In genomic region chr5:136581166-136581565, GRCm38 (mm10) we compare ENCODE assay signal across 7 mouse cellular contexts. TPM values are rescaled to one million over a fixed set of nuclear protein-coding genes. Genes with fewer than 3 reads are reported as not detected.
DNase-seq lines count a peak whose midpoint lies in the region; ATAC-seq and TF ChIP-seq lines count a peak whose summit lies in the region.

No protein-coding gene starts in this region.

- TF ChIP-seq CTCF in testis, adult 2 months (IDR thresholded peaks at IDR 0.05; ENCODE audit: control insufficient read depth, insufficient read depth, insufficient replicate concordance, low read depth, low read length) = peak; percentile 24; the same call in 1 of the 2 replicates
- peak; percentile 46 for TF ChIP-seq CTCF in lung, adult 2 months (IDR thresholded peaks at IDR 0.05; ENCODE audit: insufficient read depth, low read length)

- TF ChIP-seq POLR2A in testis, adult 2 months (IDR thresholded peaks at IDR 0.05; ENCODE audit: control insufficient read depth, low read depth, low read length) = no peak
- no peak for TF ChIP-seq POLR2A in lung, adult 2 months (IDR thresholded peaks at IDR 0.05; ENCODE audit: borderline replicate concordance, extremely low read depth, low read depth, low read length)

- ATAC-seq in embryonic facial prominence, embryonic 14.5 days (ENCODE audit: low read depth) = no peak
- ATAC-seq in intestine, embryonic 16.5 days = peak; percentile 68
- ATAC-seq in activated CD4-positive, CD25-positive, alpha-beta regulatory T cell, adult 4 months = no peak

- H3K27ac ChIP-seq in testis, adult 2 months (ENCODE audit: control insufficient read depth, insufficient read depth, low read depth, low read length) = no peak overlapping the region
- no peak overlapping the region for H3K27ac ChIP-seq in embryonic facial prominence, embryonic 14.5 days (replicated peaks; ENCODE audit: low read depth, low read length)
- no peak overlapping the region for H3K27ac ChIP-seq in intestine, embryonic 16.5 days (ENCODE audit: low read length)

- H3K4me1 ChIP-seq in testis, adult 2 months (ENCODE audit: control insufficient read depth, insufficient read depth, low read length) = no peaks in the 10 kb centered on the region; the same call in none of the 2 replicates
- H3K4me1 ChIP-seq in embryonic facial prominence, embryonic 14.5 days (ENCODE audit: control insufficient read depth, insufficient read depth, low read length) = 0 out of 2 replicates have a peak, but pooled peaks cover 3% of the 10 kb centered on the region
- H3K4me1 ChIP-seq in intestine, embryonic 16.5 days (ENCODE audit: control insufficient read depth, insufficient read depth, low read length) = peaks cover 16% of the 10 kb centered on the region
- no peaks in the 10 kb centered on the region for H3K4me1 ChIP-seq in lung, adult 2 months (ENCODE audit: control insufficient read depth, insufficient read depth, low read length)

- no peak for DNase-seq in testis, postnatal 14 days (ENCODE audit: low spot score)
- no peak for DNase-seq in embryonic facial prominence, embryonic 14.5 days (ENCODE audit: low spot score)
- peak; percentile 70 for DNase-seq in lung, adult 2 months
- peak; percentile 67 for DNase-seq in retina, postnatal 1 day

- H3K27me3 ChIP-seq in testis, adult 2 months (ENCODE audit: control insufficient read depth, insufficient read depth, low read length) = no peaks in the 10 kb centered on the region; the same call in 1 of the 2 replicates
- H3K27me3 ChIP-seq in embryonic facial prominence, embryonic 14.5 days (replicated peaks; ENCODE audit: control insufficient read depth, insufficient read depth, low read length) = peaks cover 54% of the 10 kb centered on the region
- H3K27me3 ChIP-seq in intestine, embryonic 16.5 days (replicated peaks; ENCODE audit: control insufficient read depth, insufficient read depth, low read length) = peaks cover 3% of the 10 kb centered on the region; the same call in 1 of the 2 replicates

- no peak overlapping the region for H3K9ac ChIP-seq in embryonic facial prominence, embryonic 14.5 days (ENCODE audit: low read depth, low read length)
- no peak overlapping the region for H3K9ac ChIP-seq in intestine, embryonic 16.5 days (ENCODE audit: low read depth, low read length)

- H3K9me3 ChIP-seq in embryonic facial prominence, embryonic 14.5 days (ENCODE audit: control insufficient read depth, low read length) = 0 out of 2 replicates have a peak, but pooled peaks cover 4% of the 10 kb centered on the region
- H3K9me3 ChIP-seq in intestine, embryonic 16.5 days (ENCODE audit: control insufficient read depth, low read length) = no peaks in the 10 kb centered on the region

- peak overlapping the region; percentile 34 for H3K4me2 ChIP-seq in embryonic facial prominence, embryonic 14.5 days (ENCODE audit: low read depth, low read length)
- H3K4me2 ChIP-seq in intestine, embryonic 16.5 days (ENCODE audit: low read depth, low read length) = peak overlapping the region; percentile 47

- no peaks in the 10 kb centered on the region for H3K36me3 ChIP-seq in testis, adult 2 months (ENCODE audit: control insufficient read depth, insufficient read depth, low read length)
- no peaks in the 10 kb centered on the region for H3K36me3 ChIP-seq in embryonic facial prominence, embryonic 14.5 days (ENCODE audit: control insufficient read depth, insufficient read depth, low read length)
- H3K36me3 ChIP-seq in intestine, embryonic 16.5 days (ENCODE audit: control insufficient read depth, insufficient read depth, low read length) = no peaks in the 10 kb centered on the region

- H3K4me3 ChIP-seq in testis, adult 2 months (ENCODE audit: control insufficient read depth, low read depth, low read length) = no peak overlapping the region
- H3K4me3 ChIP-seq in embryonic facial prominence, embryonic 14.5 days (ENCODE audit: low read depth, low read length) = no peak overlapping the region; the same call in 1 of the 2 replicates
- H3K4me3 ChIP-seq in intestine, embryonic 16.5 days (ENCODE audit: low read length) = peak overlapping the region; percentile 22; the same call in 1 of the 2 replicates
- no peak overlapping the region for H3K4me3 ChIP-seq in lung, adult 2 months (replicated peaks; ENCODE audit: extremely low read depth, low read depth, low read length)

- 16% methylated on average over 9 of the region's 9 CpGs for WGBS in embryonic facial prominence, embryonic 14.5 days
- WGBS in intestine, embryonic 16.5 days = 17% methylated on average over 9 of the region's 9 CpGs
- WGBS in lung, adult 2 months = 23% methylated on average over 9 of the region's 9 CpGs

RNA-seq across cellular contexts. Expression of gene Cux1, which starts 13.9 kb away (rescaled TPM):
- polyA plus RNA-seq in testis, adult 2 months (2012; rRNA removed) = 88.7 and 101 TPM in 2 replicates
- 60.6 and 65.5 TPM in 2 replicates for polyA plus RNA-seq in embryonic facial prominence, embryonic 14.5 days (2014; fragmentation: Nextera tagmentation; extraction: Ambion mirVana)
- polyA plus RNA-seq in intestine, embryonic 16.5 days (2015; fragmentation: Nextera tagmentation; extraction: Ambion mirVana) = 62.2 and 62.5 TPM in 2 replicates
- polyA plus RNA-seq in lung, adult 2 months (2012; rRNA removed) = 45.9 and 46.6 TPM in 2 replicates
- 10 to 100 TPM; 36.1 to 46.2 TPM for polyA plus RNA-seq in activated CD4-positive, CD25-positive, alpha-beta regulatory T cell, adult 4 months (2017; shearing (Covaris generic))

Comparison
In these comparisons a context has a peak if more than half of its experiments do, and no peak if none do; other contexts are left out.
1. DNase-seq: peak in lung, adult 2 months (single experiment) and retina, postnatal 1 day (single experiment); none in testis, postnatal 14 days (single experiment) and embryonic facial prominence, embryonic 14.5 days (single experiment).